Mouse (Mus musculus) G1E (cell line): ENCODE measurements around the gene Epb41l2. TPM values are rescaled to one million over a fixed set of nuclear protein-coding genes. Genes with fewer than 3 reads are reported as not detected.

ENCODE experiments used
- ATAC-seq: 2 replicates; pipeline ENCODE4 v1.8.0; 2016; ENCODE audit warnings: mild to moderate bottlenecking; ENCODE audit not compliant: insufficient number of reproducible peaks, poor library complexity, low FRiP score, severe bottlenecking; ENCODE audit errors: extremely low read depth
- DNase-seq: peaks from one replicate; pipeline ENCODE4 v3.0.0; 2012; ENCODE audit warnings: low spot score
- H3K27me3 ChIP-seq: 2 replicates; pipeline ENCODE4 v1.6.1; 2012; ENCODE audit warnings: mild to moderate bottlenecking, low read length, inconsistent platforms; ENCODE audit not compliant: insufficient read depth
- H3K36me3 ChIP-seq: replicated peaks from 2 replicates; pipeline ENCODE3; 2012; ENCODE audit warnings: mild to moderate bottlenecking, inconsistent platforms
- H3K4me1 ChIP-seq: 2 replicates; pipeline ENCODE4 v1.6.1; 2012; ENCODE audit warnings: low read depth, low read length, inconsistent platforms, mixed read lengths; ENCODE audit not compliant: insufficient read depth
- H3K4me3 ChIP-seq: 2 replicates; pipeline ENCODE4 v1.5.1; 2012; ENCODE audit warnings: low read depth, mild to moderate bottlenecking, inconsistent platforms, low read length, moderate library complexity, mixed read lengths
- H3K9me3 ChIP-seq: replicated peaks from 2 replicates; pipeline ENCODE4 v1.6.1; 2012; ENCODE audit warnings: inconsistent platforms
- CTCF ChIP-seq: IDR thresholded peaks from 2 replicates; pipeline ENCODE4 v1.5.1; 2012; ENCODE audit warnings: low read depth, low read length, inconsistent platforms, mixed read lengths
- GATA1 ChIP-seq: IDR thresholded peaks from 2 replicates; pipeline ENCODE4 v1.6.1; 2012; ENCODE audit warnings: borderline replicate concordance, low read length, inconsistent platforms, mixed read lengths
- GATA2 ChIP-seq: IDR thresholded peaks from 2 replicates; pipeline ENCODE4 v1.6.1; 2012; ENCODE audit warnings: low read depth, low read length, inconsistent platforms, borderline replicate concordance
- POLR2AphosphoS5 ChIP-seq: IDR thresholded peaks from 2 replicates; pipeline ENCODE4 v1.6.1; 2012; ENCODE audit warnings: low read depth, low read length, inconsistent platforms; ENCODE audit not compliant: insufficient replicate concordance
- TAL1 ChIP-seq: conservative IDR thresholded peaks from 2 replicates; pipeline ENCODE4 v1.6.1; 2012; ENCODE audit warnings: low read depth, low read length, inconsistent platforms, mixed read lengths
- polyA plus RNA-seq: library from polyadenylated mRNA; stranded (reverse); fragments of >175 nt; gene quantifications from 2 replicates; pipeline ENCODE4 v1.2.3, GENCODE M21; 2012
- total RNA-seq, 2 experiments: library from RNA; stranded (forward) in 1 of 2; stranded (reverse) in 1 of 2; fragments of 200-1000 nt in 1 of 2; fragments of >200 nt in 1 of 2; fragmentation: Nextera tagmentation in 1 of 2; gene quantifications; 2 replicates each; pipeline ENCODE4 v1.2.3; 2014 to 2017

Epb41l2 gene
- total and polyA plus RNA-seq, 3 experiments, result 0.71 TPM; not detected in 2

DNA sequence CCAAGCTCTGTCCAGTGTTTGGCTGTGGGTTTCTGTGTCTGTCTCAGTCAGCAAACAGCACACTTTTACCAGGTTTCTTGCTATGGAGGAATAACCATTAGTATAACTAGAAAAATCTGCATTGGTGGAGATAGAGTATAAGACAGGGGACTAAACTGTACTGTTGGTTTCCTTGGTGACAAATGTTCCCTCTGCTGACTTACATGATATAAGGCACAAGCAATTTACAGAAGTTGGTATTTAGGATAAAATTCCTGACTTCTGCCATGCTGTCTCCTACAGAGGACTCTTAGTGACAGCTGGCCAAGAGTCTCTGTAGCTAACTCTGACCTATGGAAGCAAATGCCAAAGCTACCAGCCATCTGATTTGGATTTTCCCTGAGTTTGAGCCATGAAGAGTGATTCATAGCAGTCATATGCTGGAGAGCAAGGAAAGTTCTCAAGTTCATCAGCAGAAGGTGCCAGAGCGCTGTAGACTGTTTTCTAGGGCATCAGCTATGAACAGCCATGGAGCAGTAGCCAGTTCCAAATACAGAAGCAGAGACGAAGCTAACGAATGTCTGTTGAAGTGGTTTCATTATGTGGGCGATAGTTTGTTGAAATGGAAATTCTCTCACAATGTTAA is 179.7 kb downstream of the Epb41l2 start:
- TF ChIP-seq TAL1 (no peak), GATA2 (no peak), POLR2AphosphoS5 (no peak), CTCF (no peak), GATA1 (no peak)
- H3K36me3 ChIP-seq, result no peaks in the 10 kb centered on the region
- no peaks in the 10 kb centered on the region for H3K4me1 ChIP-seq
- H3K4me3 ChIP-seq, result no peak overlapping the region
- H3K9me3 ChIP-seq, result no peaks in the 10 kb centered on the region
- DNase-seq (no peak), ATAC-seq (no peak)
- H3K27me3 ChIP-seq, result peaks cover 3% of the 10 kb centered on the region; the same call in 1 of the 2 replicates

GRCm38 (mm10) chr10:25539771-25540168 is 180.2 kb downstream of the Epb41l2 start:
- H3K4me3 ChIP-seq, result no peak overlapping the region
- DNase-seq (no peak), ATAC-seq (no peak)
- H3K4me1 ChIP-seq, result no peaks in the 10 kb centered on the region
- TF ChIP-seq CTCF, result no peak
- no peak for TF ChIP-seq TAL1
- TF ChIP-seq GATA1, result no peak
- no peak for TF ChIP-seq POLR2AphosphoS5
- TF ChIP-seq GATA2, result no peak
- H3K36me3 ChIP-seq, result no peaks in the 10 kb centered on the region
- peaks cover 3% of the 10 kb centered on the region; the same call in 1 of the 2 replicates for H3K27me3 ChIP-seq
- no peaks in the 10 kb centered on the region for H3K9me3 ChIP-seq

- H3K36me3 ChIP-seq, result no peaks in the 10 kb centered on the region
- ATAC-seq, result no peak
- no peak for TF ChIP-seq GATA1
- no peak for TF ChIP-seq CTCF
- no peak for TF ChIP-seq GATA2
- no peaks in the 10 kb centered on the region for H3K9me3 ChIP-seq
- DNase-seq, result no peak
- H3K27me3 ChIP-seq, result no peaks in the 10 kb centered on the region
- no peak overlapping the region for H3K4me3 ChIP-seq
- H3K4me1 ChIP-seq, result no peaks in the 10 kb centered on the region
Measured at GRCm38 (mm10) chr10:25541097-25541496, 181.5 kb downstream of the Epb41l2 start.

DNA sequence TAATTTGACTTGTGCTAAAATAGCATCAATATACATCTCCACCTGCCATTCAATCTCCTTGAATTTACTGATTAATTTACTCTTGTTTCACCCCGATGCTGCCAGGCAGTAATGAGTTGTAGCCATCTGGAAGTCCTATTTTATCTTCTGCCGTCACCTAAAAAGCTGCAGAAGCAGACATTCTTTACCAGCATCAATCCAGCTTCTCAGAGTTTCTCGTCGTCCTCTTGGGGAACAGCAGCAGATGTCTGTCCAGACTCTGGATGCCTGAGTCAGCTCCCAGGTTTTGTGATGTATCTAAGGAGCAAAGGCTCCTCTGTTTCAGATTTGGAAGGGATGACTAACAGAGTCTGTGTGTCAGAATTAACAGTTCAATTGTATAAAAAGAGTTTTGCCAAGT is 193.3 kb downstream of the Epb41l2 start:
- TF ChIP-seq TAL1 (no peak), GATA2 (no peak), CTCF (no peak), GATA1 (no peak), POLR2AphosphoS5 (no peak)
- Histone ChIP-seq H3K4me3 (no peak overlapping the region), H3K36me3 (no peaks in the 10 kb centered on the region), H3K27me3 (no peaks in the 10 kb centered on the region), H3K9me3 (no peaks in the 10 kb centered on the region), H3K4me1 (no peaks in the 10 kb centered on the region)
- ATAC-seq (no peak), DNase-seq (no peak)

GRCm38 (mm10) chr10:25571319-25572240 is 212.0 kb downstream of the Epb41l2 start:
- TF ChIP-seq CTCF (no peak), GATA2 (no peak), POLR2AphosphoS5 (no peak), GATA1 (no peak)
- Histone ChIP-seq H3K4me3 (no peak overlapping the region), H3K9me3 (no peaks in the 10 kb centered on the region), H3K27me3 (no peaks in the 10 kb centered on the region), H3K36me3 (no peaks in the 10 kb centered on the region), H3K4me1 (no peaks in the 10 kb centered on the region)
- ATAC-seq (no peak), DNase-seq (no peak)

Other genes with a start within 250 kb of the Epb41l2 start
- not detected in 2 replicates for gene Akap7, start 51.9 kb upstream of the Epb41l2 start, total RNA-seq (2014; fragmentation: Nextera tagmentation)
- 0.06 and 0.27 TPM in 2 replicates for gene Akap7, start 51.9 kb upstream of the Epb41l2 start, total RNA-seq (2017)
- not detected in 2 replicates for gene Akap7, start 51.9 kb upstream of the Epb41l2 start, polyA plus RNA-seq
- gene Smlr1, start 176.5 kb downstream of the Epb41l2 start, total RNA-seq (2014; fragmentation: Nextera tagmentation), result not detected in 2 replicates
- gene Smlr1, start 176.5 kb downstream of the Epb41l2 start, total RNA-seq (2017), result 0.05 and 0.23 TPM in 2 replicates
- not detected in 2 replicates for gene Smlr1, start 176.5 kb downstream of the Epb41l2 start, polyA plus RNA-seq